Mouse (Mus musculus) C2C12 (cell line): Measurements from ENCODE around the gene Ctf2. TPM values are rescaled to one million over a fixed set of nuclear protein-coding genes. Genes with fewer than 3 reads are reported as not detected.

Experiments used
- H3K27me3 ChIP-seq: one replicate; pipeline ENCODE4 v1.6.1; 2011; ENCODE audit not compliant: control insufficient read depth, insufficient read depth, insufficient read length
- H3K36me3 ChIP-seq: one replicate; pipeline ENCODE4 v1.6.1; 2011; ENCODE audit not compliant: control insufficient read depth, insufficient read depth
- H3K4me3 ChIP-seq: one replicate; pipeline ENCODE4 v1.5.1; 2011; ENCODE audit warnings: mild to moderate bottlenecking, control low read depth; ENCODE audit not compliant: poor library complexity, insufficient read depth, severe bottlenecking
- H3K79me2 ChIP-seq: one replicate; pipeline ENCODE4 v1.6.1; 2011; ENCODE audit not compliant: control insufficient read depth, insufficient read depth
- H3K79me3 ChIP-seq: one replicate; pipeline ENCODE4 v1.6.1; 2011; ENCODE audit warnings: low read depth, control low read depth
- H3ac ChIP-seq: one replicate; pipeline ENCODE3; 2011; ENCODE audit warnings: low read depth; ENCODE audit not compliant: control insufficient read depth, insufficient read length
- CEBPB ChIP-seq: IDR thresholded peaks from one replicate; pipeline ENCODE4 v1.6.1; 2011; ENCODE audit warnings: low read depth, mild to moderate bottlenecking, control low read depth, moderate library complexity
- CTCF ChIP-seq: IDR thresholded peaks from one replicate; pipeline ENCODE4 v1.5.1; 2011; ENCODE audit not compliant: control insufficient read depth, insufficient read depth, insufficient read length
- FOSL1 ChIP-seq: IDR thresholded peaks from one replicate; pipeline ENCODE4 v1.8.0; 2011; ENCODE audit warnings: mild to moderate bottlenecking, low read length; ENCODE audit not compliant: poor library complexity, insufficient read depth, severe bottlenecking
- MAX ChIP-seq: IDR thresholded peaks from one replicate; pipeline ENCODE4 v1.6.1; 2011; ENCODE audit warnings: mild to moderate bottlenecking, control low read depth
- MYOD1 ChIP-seq: IDR thresholded peaks from one replicate; pipeline ENCODE4 v1.6.1; 2011; ENCODE audit warnings: low read depth; ENCODE audit not compliant: control insufficient read depth, insufficient read length
- MYOG ChIP-seq: IDR thresholded peaks from one replicate; pipeline ENCODE4 v1.6.1; 2011; ENCODE audit not compliant: control insufficient read depth, insufficient read length; ENCODE audit errors: extremely low read depth
- USF1 ChIP-seq: IDR thresholded peaks from one replicate; pipeline ENCODE4 v1.6.1; 2011; ENCODE audit warnings: low read depth, mild to moderate bottlenecking, control low read depth, moderate library complexity
- polyA plus RNA-seq: library from polyadenylated mRNA; unstranded; fragments of >200 nt; fragmentation: generic; extraction: Trizol; gene quantifications from one replicate; pipeline ENCODE4 v1.2.1, GENCODE M21; 2012; ENCODE audit warnings: missing spikeins

Ctf2 gene
- polyA plus RNA-seq, 1 experiment, result 0.13 TPM

DNA sequence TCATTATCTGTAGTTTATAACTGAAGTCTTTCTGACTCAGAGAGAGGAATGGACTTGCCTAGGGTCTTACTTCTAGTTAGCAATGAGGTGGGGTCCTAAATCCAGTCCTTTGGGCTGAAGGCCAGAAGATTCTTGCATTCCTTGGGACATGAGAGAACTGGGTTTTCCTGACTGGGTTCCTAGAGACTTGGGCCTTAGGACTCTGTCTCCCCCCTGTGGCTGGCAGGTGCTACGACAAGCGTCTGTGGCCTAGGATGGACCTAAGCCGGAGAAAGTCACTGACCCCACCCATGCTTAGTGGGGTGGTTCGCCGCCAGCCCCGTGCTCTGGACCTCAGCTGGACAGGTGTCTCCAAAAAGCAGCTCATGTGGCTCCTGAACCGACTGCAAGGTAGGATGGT is 29.1 kb upstream of the Ctf2 start:
- no peaks in the 10 kb centered on the region for H3K27me3 ChIP-seq
- H3K79me3 ChIP-seq, result no peaks in the 10 kb centered on the region
- H3K4me3 ChIP-seq, result no peak overlapping the region
- H3ac ChIP-seq, result no peak overlapping the region
- peaks cover 42% of the 10 kb centered on the region for H3K36me3 ChIP-seq
- TF ChIP-seq FOSL1 (no peak), CEBPB (no peak), CTCF (peak; percentile 74), MYOG (no peak), MAX (no peak)
- no peaks in the 10 kb centered on the region for H3K79me2 ChIP-seq

GRCm38 (mm10) chr7:127760478-127760877 is 28.5 kb upstream of the Ctf2 start:
- peaks cover 36% of the 10 kb centered on the region for H3K36me3 ChIP-seq
- TF ChIP-seq MYOG (no peak), USF1 (no peak), FOSL1 (no peak), CTCF (no peak), MAX (no peak), MYOD1 (no peak), CEBPB (no peak)
- H3K79me2 ChIP-seq, result peaks cover 2% of the 10 kb centered on the region
- H3K79me3 ChIP-seq, result no peaks in the 10 kb centered on the region
- H3K27me3 ChIP-seq, result no peaks in the 10 kb centered on the region
- no peak overlapping the region for H3ac ChIP-seq
- H3K4me3 ChIP-seq, result no peak overlapping the region

DNA sequence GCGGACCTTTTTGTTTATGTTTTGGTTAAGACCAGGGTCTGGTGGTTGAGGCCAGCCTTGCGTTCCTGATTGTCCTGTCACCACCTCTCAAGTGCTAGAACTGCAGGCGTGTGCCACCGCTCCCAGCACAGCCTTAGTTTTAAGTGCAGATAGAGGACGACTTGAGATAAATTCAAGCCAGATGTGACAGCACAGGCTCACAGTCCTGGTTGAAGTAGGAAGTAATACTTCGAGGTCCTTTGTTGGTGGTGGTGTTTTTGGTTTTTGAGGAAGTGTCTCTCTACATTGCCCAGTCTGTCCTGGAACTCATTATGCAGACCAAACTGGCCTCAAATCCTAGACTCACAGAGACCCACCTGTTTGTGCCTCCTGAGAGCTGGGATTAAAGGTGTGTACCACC is 27.8 kb upstream of the Ctf2 start:
- no peak overlapping the region for H3ac ChIP-seq
- no peaks in the 10 kb centered on the region for H3K27me3 ChIP-seq
- TF ChIP-seq USF1, result no peak
- no peak for TF ChIP-seq MAX
- no peak for TF ChIP-seq CTCF
- TF ChIP-seq FOSL1, result no peak
- TF ChIP-seq CEBPB, result no peak
- no peak for TF ChIP-seq MYOD1
- no peak for TF ChIP-seq MYOG
- peaks cover 35% of the 10 kb centered on the region for H3K36me3 ChIP-seq
- no peaks in the 10 kb centered on the region for H3K79me3 ChIP-seq
- H3K4me3 ChIP-seq, result no peak overlapping the region
- H3K79me2 ChIP-seq, result peaks cover 9% of the 10 kb centered on the region

GRCm38 (mm10) chr7:127753741-127754140 is 21.8 kb upstream of the Ctf2 start:
- Histone ChIP-seq H3K27me3 (no peaks in the 10 kb centered on the region), H3ac (no peak overlapping the region), H3K4me3 (no peak overlapping the region), H3K79me2 (peaks cover 9% of the 10 kb centered on the region), H3K36me3 (peaks cover 40% of the 10 kb centered on the region), H3K79me3 (no peaks in the 10 kb centered on the region)
- TF ChIP-seq CEBPB (no peak), MAX (no peak), CTCF (no peak), MYOD1 (no peak), USF1 (no peak), FOSL1 (no peak), MYOG (no peak)

DNA sequence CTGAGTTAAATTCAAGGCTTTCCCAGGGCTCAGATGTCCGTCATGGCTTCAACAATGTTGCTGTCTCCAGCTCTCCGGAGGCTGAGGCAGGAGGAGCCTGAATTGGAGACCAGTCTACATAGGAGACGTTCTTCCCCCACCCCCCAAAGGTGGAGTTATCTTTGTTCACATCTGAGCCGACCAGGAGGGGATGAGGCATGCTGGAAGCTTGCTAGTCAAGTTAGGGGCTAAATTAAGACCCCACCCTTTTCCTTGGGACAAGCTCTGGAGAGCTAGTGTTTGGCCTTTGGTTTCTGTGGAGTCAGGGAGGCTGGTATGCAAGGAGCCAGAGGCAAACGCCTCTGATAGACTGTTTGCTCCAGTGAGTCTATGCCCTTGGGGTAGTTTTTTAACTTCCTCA is 21.2 kb upstream of the Ctf2 start:
- no peaks in the 10 kb centered on the region for H3K79me3 ChIP-seq
- H3ac ChIP-seq, result no peak overlapping the region
- TF ChIP-seq MYOD1 (no peak), MAX (no peak), CTCF (no peak), MYOG (no peak), CEBPB (no peak), USF1 (no peak), FOSL1 (no peak)
- no peak overlapping the region for H3K4me3 ChIP-seq
- H3K27me3 ChIP-seq, result no peaks in the 10 kb centered on the region
- H3K79me2 ChIP-seq, result peaks cover 9% of the 10 kb centered on the region
- H3K36me3 ChIP-seq, result peaks cover 40% of the 10 kb centered on the region

GRCm38 (mm10) chr7:127752069-127752468 is 20.1 kb upstream of the Ctf2 start:
- Histone ChIP-seq H3K27me3 (no peaks in the 10 kb centered on the region), H3K36me3 (peaks cover 40% of the 10 kb centered on the region), H3K79me3 (no peaks in the 10 kb centered on the region), H3K4me3 (no peak overlapping the region), H3K79me2 (peaks cover 18% of the 10 kb centered on the region), H3ac (no peak overlapping the region)
- TF ChIP-seq FOSL1, result no peak
- TF ChIP-seq CTCF, result no peak
- no peak for TF ChIP-seq CEBPB
- TF ChIP-seq MYOG, result no peak
- TF ChIP-seq MYOD1, result no peak
- no peak for TF ChIP-seq MAX
- TF ChIP-seq USF1, result no peak
